Mouse (Mus musculus): Measurements from ENCODE around the gene Slc2a12.

The Slc2a12 gene

GRCm38 (mm10) chr10:22730992-22731271, 86.1 kb downstream of the Slc2a12 start:
- DNase-seq, result no peak

GRCm38 (mm10) chr10:22731272-22732093, 86.7 kb downstream of the Slc2a12 start, which contains the start of gene Tbpl1:
TSS of gene Tbpl1 (minus strand) at chr10:22731938.
- peak; percentile 100 for DNase-seq

- peak; percentile 91 for DNase-seq
These were observed 87.4 kb downstream of the Slc2a12 start for GRCm38 (mm10) chr10:22732181-22732580.

- no peak for DNase-seq
These were observed 101.1 kb downstream of the Slc2a12 start for GRCm38 (mm10) chr10:22745922-22746321.

- peak; percentile 91 for DNase-seq
These were observed 101.8 kb downstream of the Slc2a12 start for GRCm38 (mm10) chr10:22746334-22747322.

GRCm38 (mm10) chr10:22751175-22751682, 106.4 kb downstream of the Slc2a12 start:
- no peak for DNase-seq

Data from heart, adult 11 months (tissue).